Mouse (Mus musculus): ENCODE data around the gene Usp43. TPM values are rescaled to one million over a fixed set of nuclear protein-coding genes. Genes with fewer than 3 reads are reported as not detected.

Gene Usp43
- polyA plus RNA-seq, 1 experiment = 1.5 TPM

DNA sequence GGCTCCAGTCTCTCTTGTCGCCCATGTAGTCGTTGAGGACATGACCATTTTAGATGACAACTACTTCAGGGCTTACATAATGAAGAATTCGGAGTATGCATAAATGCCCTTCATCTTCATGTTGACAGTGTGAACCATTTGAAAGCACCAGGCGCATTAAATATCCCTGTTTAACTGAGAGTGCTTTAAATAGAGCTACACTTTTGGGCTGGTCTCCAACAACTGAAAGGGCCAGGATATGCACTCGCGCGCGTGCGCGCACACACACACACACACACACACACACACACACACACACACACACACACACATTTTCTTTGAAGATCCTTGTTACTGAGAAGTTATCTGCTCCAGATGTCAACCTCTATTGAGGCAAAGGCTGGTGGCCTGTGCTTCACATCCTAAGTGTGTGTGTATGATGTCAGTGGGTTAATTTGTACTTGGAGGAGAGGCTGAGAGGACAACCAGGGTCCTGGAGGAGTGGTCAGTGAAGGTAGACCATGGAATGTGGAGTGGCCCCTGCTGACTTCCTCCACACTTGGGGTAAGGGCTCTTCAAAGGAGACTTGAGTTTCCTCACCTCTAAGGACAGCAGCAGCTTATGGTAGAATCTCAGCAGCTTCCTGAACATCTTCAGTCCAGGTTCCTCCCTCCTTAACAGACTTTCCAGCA, 86.4 kb downstream of the Usp43 start:
- H3K4me3 ChIP-seq (ENCODE audit: control insufficient read depth, low read depth, low read length) = no peak overlapping the region
- no peaks in the 10 kb centered on the region for H3K36me3 ChIP-seq (ENCODE audit: control insufficient read depth, insufficient read depth, low read length)
- no peak overlapping the region for H3K27ac ChIP-seq (ENCODE audit: control insufficient read depth, insufficient read depth, low read depth, low read length)
- TF ChIP-seq CTCF (IDR thresholded peaks at IDR 0.05; ENCODE audit: control insufficient read depth, insufficient read depth, insufficient replicate concordance, low read depth, low read length) = no peak
- H3K4me1 ChIP-seq (ENCODE audit: control insufficient read depth, insufficient read depth, low read length) = no peaks in the 10 kb centered on the region
- no peaks in the 10 kb centered on the region for H3K27me3 ChIP-seq (ENCODE audit: control insufficient read depth, insufficient read depth, low read length)

DNA sequence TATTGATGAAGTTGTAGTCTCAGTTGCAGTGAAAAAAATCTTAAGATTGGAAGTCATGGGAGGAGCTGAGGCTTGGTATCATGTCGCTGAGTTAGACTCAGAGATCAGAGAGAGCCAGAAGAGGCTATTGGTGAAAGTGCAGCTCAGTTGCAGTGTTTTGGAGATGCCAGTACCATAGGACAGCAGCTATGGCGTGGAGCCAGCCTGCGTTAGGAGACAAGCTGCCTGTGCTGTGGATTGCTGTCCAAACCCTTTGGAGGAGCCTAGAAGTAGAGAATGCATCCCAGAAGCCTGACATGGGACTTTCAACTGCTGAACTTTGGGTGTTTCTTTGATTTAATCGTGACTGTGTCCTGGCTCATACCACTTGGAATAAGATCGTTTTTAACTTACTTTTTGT, 90.1 kb downstream of the Usp43 start:
- H3K36me3 ChIP-seq (ENCODE audit: control insufficient read depth, insufficient read depth, low read length) = no peaks in the 10 kb centered on the region
- TF ChIP-seq CTCF (IDR thresholded peaks at IDR 0.05; ENCODE audit: control insufficient read depth, insufficient read depth, insufficient replicate concordance, low read depth, low read length) = no peak
- no peak for TF ChIP-seq POLR2A (IDR thresholded peaks at IDR 0.05; ENCODE audit: control insufficient read depth, low read depth, low read length)
- H3K4me1 ChIP-seq (ENCODE audit: control insufficient read depth, insufficient read depth, low read length) = no peaks in the 10 kb centered on the region
- H3K27me3 ChIP-seq (ENCODE audit: control insufficient read depth, insufficient read depth, low read length) = no peaks in the 10 kb centered on the region
- no peak overlapping the region for H3K27ac ChIP-seq (ENCODE audit: control insufficient read depth, insufficient read depth, low read depth, low read length)
- no peak overlapping the region for H3K4me3 ChIP-seq (ENCODE audit: control insufficient read depth, low read depth, low read length)

GRCm38 (mm10) chr11:67829530-67829929, 92.4 kb downstream of the Usp43 start:
- Histone ChIP-seq H3K36me3 (ENCODE audit: control insufficient read depth, insufficient read depth, low read length) (no peaks in the 10 kb centered on the region), H3K4me1 (ENCODE audit: control insufficient read depth, insufficient read depth, low read length) (no peaks in the 10 kb centered on the region), H3K4me3 (ENCODE audit: control insufficient read depth, low read depth, low read length) (no peak overlapping the region), H3K27ac (ENCODE audit: control insufficient read depth, insufficient read depth, low read depth, low read length) (no peak overlapping the region), H3K27me3 (ENCODE audit: control insufficient read depth, insufficient read depth, low read length) (no peaks in the 10 kb centered on the region)
- TF ChIP-seq POLR2A (IDR thresholded peaks at IDR 0.05; ENCODE audit: control insufficient read depth, low read depth, low read length) (no peak), CTCF (IDR thresholded peaks at IDR 0.05; ENCODE audit: control insufficient read depth, insufficient read depth, insufficient replicate concordance, low read depth, low read length) (no peak)

- H3K27me3 ChIP-seq (ENCODE audit: control insufficient read depth, insufficient read depth, low read length) = no peaks in the 10 kb centered on the region
- no peaks in the 10 kb centered on the region for H3K4me1 ChIP-seq (ENCODE audit: control insufficient read depth, insufficient read depth, low read length)
- no peak overlapping the region for H3K4me3 ChIP-seq (ENCODE audit: control insufficient read depth, low read depth, low read length)
- no peak for TF ChIP-seq POLR2A (IDR thresholded peaks at IDR 0.05; ENCODE audit: control insufficient read depth, low read depth, low read length)
- TF ChIP-seq CTCF (IDR thresholded peaks at IDR 0.05; ENCODE audit: control insufficient read depth, insufficient read depth, insufficient replicate concordance, low read depth, low read length) = no peak
- H3K36me3 ChIP-seq (ENCODE audit: control insufficient read depth, insufficient read depth, low read length) = no peaks in the 10 kb centered on the region
- no peak overlapping the region for H3K27ac ChIP-seq (ENCODE audit: control insufficient read depth, insufficient read depth, low read depth, low read length)
Measured at GRCm38 (mm10) chr11:67828360-67829059, 93.4 kb downstream of the Usp43 start.

- no peaks in the 10 kb centered on the region for H3K4me1 ChIP-seq (ENCODE audit: control insufficient read depth, insufficient read depth, low read length)
- H3K27me3 ChIP-seq (ENCODE audit: control insufficient read depth, insufficient read depth, low read length) = no peaks in the 10 kb centered on the region
- TF ChIP-seq CTCF (IDR thresholded peaks at IDR 0.05; ENCODE audit: control insufficient read depth, insufficient read depth, insufficient replicate concordance, low read depth, low read length) (no peak), POLR2A (IDR thresholded peaks at IDR 0.05; ENCODE audit: control insufficient read depth, low read depth, low read length) (no peak)
- no peak overlapping the region for H3K27ac ChIP-seq (ENCODE audit: control insufficient read depth, insufficient read depth, low read depth, low read length)
- no peak overlapping the region for H3K4me3 ChIP-seq (ENCODE audit: control insufficient read depth, low read depth, low read length)
- no peaks in the 10 kb centered on the region for H3K36me3 ChIP-seq (ENCODE audit: control insufficient read depth, insufficient read depth, low read length)
Measured at GRCm38 (mm10) chr11:67821560-67821959, 100.4 kb downstream of the Usp43 start.

DNA sequence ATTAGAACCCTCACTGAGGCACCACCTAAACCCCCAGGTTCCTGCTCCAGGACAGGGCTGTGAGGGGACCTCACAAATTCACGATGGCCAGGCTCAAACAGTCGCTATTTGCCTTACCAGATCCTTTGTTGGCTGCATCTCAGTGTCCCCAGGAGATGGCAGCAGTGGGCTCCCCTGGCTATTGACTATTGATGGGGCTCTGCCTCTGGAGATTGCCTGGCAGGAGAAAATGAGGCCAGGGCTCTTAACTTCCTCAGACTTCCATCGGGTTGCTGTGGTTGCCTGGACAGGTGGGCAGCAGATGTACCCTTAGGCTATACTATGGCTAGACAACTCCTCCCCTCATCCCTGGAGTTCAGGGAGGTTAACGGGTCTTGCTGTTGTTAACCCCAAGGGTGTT, 101.7 kb downstream of the Usp43 start:
- Histone ChIP-seq H3K36me3 (ENCODE audit: control insufficient read depth, insufficient read depth, low read length) (no peaks in the 10 kb centered on the region), H3K4me1 (ENCODE audit: control insufficient read depth, insufficient read depth, low read length) (no peaks in the 10 kb centered on the region), H3K27ac (ENCODE audit: control insufficient read depth, insufficient read depth, low read depth, low read length) (no peak overlapping the region), H3K27me3 (ENCODE audit: control insufficient read depth, insufficient read depth, low read length) (no peaks in the 10 kb centered on the region), H3K4me3 (ENCODE audit: control insufficient read depth, low read depth, low read length) (no peak overlapping the region)
- TF ChIP-seq CTCF (IDR thresholded peaks at IDR 0.05; ENCODE audit: control insufficient read depth, insufficient read depth, insufficient replicate concordance, low read depth, low read length) (peak; percentile 16; the same call in 1 of the 2 replicates), POLR2A (IDR thresholded peaks at IDR 0.05; ENCODE audit: control insufficient read depth, low read depth, low read length) (no peak)

GRCm38 (mm10) chr11:67819604-67820003, 102.3 kb downstream of the Usp43 start:
- Histone ChIP-seq H3K4me3 (ENCODE audit: control insufficient read depth, low read depth, low read length) (no peak overlapping the region), H3K27ac (ENCODE audit: control insufficient read depth, insufficient read depth, low read depth, low read length) (no peak overlapping the region), H3K4me1 (ENCODE audit: control insufficient read depth, insufficient read depth, low read length) (no peaks in the 10 kb centered on the region), H3K27me3 (ENCODE audit: control insufficient read depth, insufficient read depth, low read length) (no peaks in the 10 kb centered on the region), H3K36me3 (ENCODE audit: control insufficient read depth, insufficient read depth, low read length) (no peaks in the 10 kb centered on the region)
- TF ChIP-seq CTCF (IDR thresholded peaks at IDR 0.05; ENCODE audit: control insufficient read depth, insufficient read depth, insufficient replicate concordance, low read depth, low read length) (no peak), POLR2A (IDR thresholded peaks at IDR 0.05; ENCODE audit: control insufficient read depth, low read depth, low read length) (no peak)
